Mouse (Mus musculus): Measurements from ENCODE around the gene Dpm3. TPM values are rescaled to one million over a fixed set of nuclear protein-coding genes. Genes with fewer than 3 reads are reported as not detected.

The Dpm3 gene
- polyA plus RNA-seq, 1 experiment, result 156 TPM

DNA sequence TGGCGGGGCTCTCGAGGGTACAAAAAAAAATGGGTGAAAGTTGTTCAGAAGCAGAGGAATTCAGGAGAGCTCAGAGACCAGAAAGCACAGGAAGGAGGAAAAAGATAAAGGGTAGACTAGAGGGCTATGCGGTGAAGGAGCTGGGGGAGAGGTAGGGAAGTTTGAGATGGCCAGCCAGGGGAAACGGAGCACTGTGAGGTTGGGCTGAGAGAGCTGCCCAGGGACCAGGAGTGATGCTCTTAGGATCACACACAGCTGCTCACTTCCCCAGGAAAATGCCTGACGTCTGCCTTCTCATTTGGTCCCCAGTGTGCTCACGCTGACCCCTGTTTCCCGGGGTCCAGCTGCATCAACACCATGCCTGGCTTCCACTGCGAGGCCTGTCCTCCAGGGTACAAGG is 39.6 kb upstream of the Dpm3 start:
- Histone ChIP-seq H3K27ac (ENCODE audit: insufficient read depth, low read length) (no peak overlapping the region), H3K4me1 (ENCODE audit: control insufficient read depth, insufficient read depth, low read length) (peaks cover 1% of the 10 kb centered on the region; the same call in 1 of the 2 replicates), H3K4me3 (ENCODE audit: insufficient read depth, low read length) (no peak overlapping the region)
- TF ChIP-seq POLR2A (IDR thresholded peaks at IDR 0.05; ENCODE audit: extremely low read depth, insufficient read depth, low read length), result no peak
- no peak for TF ChIP-seq CTCF (IDR thresholded peaks at IDR 0.05; ENCODE audit: extremely low read depth, insufficient read depth, low read length)

DNA sequence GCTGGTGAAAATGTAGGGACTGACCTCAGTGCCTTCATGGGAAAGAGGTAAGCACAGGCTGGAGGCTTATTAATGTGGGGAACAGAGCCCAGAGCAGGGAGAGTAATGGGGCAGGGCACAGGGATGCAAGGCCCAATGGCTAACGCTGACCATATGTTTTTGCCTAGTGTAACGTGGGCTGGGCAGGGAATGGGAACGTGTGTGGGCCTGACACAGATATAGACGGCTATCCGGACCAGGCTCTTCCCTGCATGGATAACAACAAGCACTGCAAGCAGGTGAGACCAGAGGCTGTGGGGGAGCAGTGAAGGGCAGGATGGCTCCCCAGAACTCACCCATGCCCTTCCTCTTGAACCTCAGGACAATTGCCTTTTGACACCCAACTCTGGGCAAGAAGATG is 38.0 kb upstream of the Dpm3 start:
- H3K4me1 ChIP-seq (ENCODE audit: control insufficient read depth, insufficient read depth, low read length), result peaks cover 1% of the 10 kb centered on the region; the same call in 1 of the 2 replicates
- 0 out of 2 replicates have a peak overlapping the region, but pooled peaks have one; percentile 27 for H3K27ac ChIP-seq (ENCODE audit: insufficient read depth, low read length)
- H3K4me3 ChIP-seq (ENCODE audit: insufficient read depth, low read length), result no peak overlapping the region
- TF ChIP-seq CTCF (IDR thresholded peaks at IDR 0.05; ENCODE audit: extremely low read depth, insufficient read depth, low read length) (no peak), POLR2A (IDR thresholded peaks at IDR 0.05; ENCODE audit: extremely low read depth, insufficient read depth, low read length) (no peak)

DNA sequence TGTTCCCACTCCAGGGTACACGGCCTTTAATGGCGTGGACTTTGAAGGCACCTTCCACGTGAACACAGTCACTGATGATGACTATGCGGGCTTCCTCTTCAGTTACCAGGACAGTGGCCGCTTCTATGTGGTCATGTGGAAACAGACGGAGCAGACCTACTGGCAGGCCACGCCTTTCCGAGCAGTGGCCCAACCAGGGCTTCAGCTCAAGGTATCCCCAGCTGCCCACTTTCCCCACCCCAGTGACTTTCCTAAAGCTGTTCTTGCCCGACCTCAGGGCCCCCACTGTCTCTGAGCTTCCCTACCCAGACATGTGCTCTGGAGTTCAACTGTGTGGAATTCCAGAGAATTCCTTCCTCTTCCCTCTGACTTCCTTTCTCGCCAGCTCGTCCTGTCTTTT is 34.4 kb upstream of the Dpm3 start:
- H3K27ac ChIP-seq (ENCODE audit: insufficient read depth, low read length), result peak overlapping the region; percentile 24; the same call in 1 of the 2 replicates
- no peak for TF ChIP-seq POLR2A (IDR thresholded peaks at IDR 0.05; ENCODE audit: extremely low read depth, insufficient read depth, low read length)
- no peak for TF ChIP-seq CTCF (IDR thresholded peaks at IDR 0.05; ENCODE audit: extremely low read depth, insufficient read depth, low read length)
- H3K4me3 ChIP-seq (ENCODE audit: insufficient read depth, low read length), result peak overlapping the region; percentile 16
- H3K4me1 ChIP-seq (ENCODE audit: control insufficient read depth, insufficient read depth, low read length), result peaks cover 1% of the 10 kb centered on the region; the same call in 1 of the 2 replicates

DNA sequence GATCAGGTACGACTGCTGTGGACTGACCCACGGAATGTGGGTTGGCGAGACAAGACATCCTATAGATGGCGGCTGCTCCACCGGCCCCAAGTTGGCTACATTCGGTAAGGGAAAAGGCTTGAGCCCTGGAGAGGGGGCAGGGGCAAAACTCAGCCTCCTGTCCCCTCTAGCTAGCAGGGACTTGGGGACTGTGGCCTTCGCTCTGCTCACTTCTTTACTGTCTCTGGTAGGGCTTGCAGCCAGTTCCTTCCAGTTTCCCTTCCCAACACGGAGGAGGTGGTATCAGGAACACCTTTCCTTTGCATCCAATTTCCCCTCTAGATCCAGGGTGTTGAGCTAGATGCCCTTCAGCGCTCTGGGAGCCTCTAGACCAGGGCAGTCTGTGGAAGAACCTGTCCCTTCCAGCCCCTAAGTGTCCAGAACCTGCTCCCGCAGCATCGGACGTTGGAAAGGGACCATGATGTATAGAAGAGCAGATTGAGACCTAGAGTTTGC is 33.8 kb upstream of the Dpm3 start:
- H3K27ac ChIP-seq (ENCODE audit: insufficient read depth, low read length), result peak overlapping the region; percentile 24; the same call in 1 of the 2 replicates
- H3K4me3 ChIP-seq (ENCODE audit: insufficient read depth, low read length), result peak overlapping the region; percentile 16
- H3K4me1 ChIP-seq (ENCODE audit: control insufficient read depth, insufficient read depth, low read length), result peaks cover 1% of the 10 kb centered on the region; the same call in 1 of the 2 replicates
- TF ChIP-seq POLR2A (IDR thresholded peaks at IDR 0.05; ENCODE audit: extremely low read depth, insufficient read depth, low read length) (no peak), CTCF (IDR thresholded peaks at IDR 0.05; ENCODE audit: extremely low read depth, insufficient read depth, low read length) (no peak)

DNA sequence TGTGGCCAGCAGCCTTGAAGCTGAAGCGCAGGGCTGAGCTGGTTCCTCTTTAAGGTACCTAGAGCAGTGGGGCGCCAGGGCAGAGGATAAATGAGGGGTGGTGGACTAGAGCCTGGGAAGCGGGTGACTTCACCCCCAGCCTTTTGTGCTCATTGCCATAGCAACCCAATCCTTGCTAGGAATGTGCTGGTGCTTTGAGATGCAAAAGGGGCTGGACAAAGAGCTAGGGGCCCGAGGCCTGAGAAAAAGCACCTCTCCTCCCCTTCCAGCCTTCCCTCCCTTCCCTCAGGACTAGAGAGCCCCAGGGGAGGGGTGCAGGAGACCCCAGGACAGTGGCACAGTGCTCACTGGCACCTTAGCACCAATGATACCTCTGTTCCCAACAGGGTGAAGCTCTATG is 33.2 kb upstream of the Dpm3 start:
- Histone ChIP-seq H3K4me1 (ENCODE audit: control insufficient read depth, insufficient read depth, low read length) (peaks cover 1% of the 10 kb centered on the region; the same call in 1 of the 2 replicates), H3K4me3 (ENCODE audit: insufficient read depth, low read length) (peak overlapping the region; percentile 16), H3K27ac (ENCODE audit: insufficient read depth, low read length) (peak overlapping the region; percentile 84)
- no peak for TF ChIP-seq CTCF (IDR thresholded peaks at IDR 0.05; ENCODE audit: extremely low read depth, insufficient read depth, low read length)
- TF ChIP-seq POLR2A (IDR thresholded peaks at IDR 0.05; ENCODE audit: extremely low read depth, insufficient read depth, low read length), result 0 out of 2 replicates have a peak, but pooled peaks have one; percentile 27

DNA sequence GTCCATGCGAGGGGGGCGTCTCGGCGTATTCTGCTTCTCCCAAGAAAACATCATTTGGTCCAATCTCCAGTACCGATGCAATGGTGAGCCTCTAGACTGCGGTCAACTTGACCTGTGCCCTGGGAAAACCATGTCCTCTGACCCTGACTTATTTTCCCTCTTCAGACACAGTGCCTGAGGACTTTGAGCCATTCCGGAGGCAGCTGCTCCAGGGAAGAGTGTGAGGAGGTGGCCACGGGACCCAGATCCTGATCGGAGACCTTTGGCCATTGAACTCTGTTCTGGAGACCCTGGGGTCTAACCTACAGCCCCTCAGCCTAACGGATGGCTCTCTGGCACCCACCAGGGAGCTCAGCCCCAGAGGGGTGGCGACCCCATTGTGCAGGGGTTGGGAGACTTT is 32.8 kb upstream of the Dpm3 start:
- Histone ChIP-seq H3K4me1 (ENCODE audit: control insufficient read depth, insufficient read depth, low read length) (peaks cover 1% of the 10 kb centered on the region; the same call in 1 of the 2 replicates), H3K27ac (ENCODE audit: insufficient read depth, low read length) (peak overlapping the region; percentile 84), H3K4me3 (ENCODE audit: insufficient read depth, low read length) (peak overlapping the region; percentile 16)
- no peak for TF ChIP-seq POLR2A (IDR thresholded peaks at IDR 0.05; ENCODE audit: extremely low read depth, insufficient read depth, low read length)
- TF ChIP-seq CTCF (IDR thresholded peaks at IDR 0.05; ENCODE audit: extremely low read depth, insufficient read depth, low read length), result no peak

DNA sequence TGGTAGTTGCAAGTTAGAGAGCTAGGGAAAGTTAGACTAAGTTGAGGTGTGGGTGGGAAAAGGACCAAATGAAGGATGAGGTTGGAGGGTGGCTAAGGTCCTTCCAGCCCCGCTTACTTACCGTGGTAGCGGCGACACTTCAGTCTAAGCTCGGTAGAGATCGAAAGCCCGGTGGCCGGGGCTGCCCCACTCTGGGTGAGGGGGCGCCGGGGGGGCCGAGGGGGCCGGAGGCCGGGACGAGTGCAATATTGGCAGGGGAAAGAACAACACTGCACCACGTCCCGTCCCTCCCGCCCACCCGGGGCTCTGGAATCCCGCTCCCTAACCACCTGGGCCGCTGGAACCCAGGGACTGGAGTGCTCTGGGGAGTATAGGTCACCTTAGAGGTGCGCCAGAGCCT is 32.3 kb upstream of the Dpm3 start, which contains the start of gene Mtx1:
TSS of gene Mtx1 (minus strand) at position 189 of the 400 bp plus-strand sequence.
- TF ChIP-seq POLR2A (IDR thresholded peaks at IDR 0.05; ENCODE audit: extremely low read depth, insufficient read depth, low read length) (no peak), CTCF (IDR thresholded peaks at IDR 0.05; ENCODE audit: extremely low read depth, insufficient read depth, low read length) (no peak)
- Histone ChIP-seq H3K4me3 (ENCODE audit: insufficient read depth, low read length) (peak within 1 kb of the TSS; percentile 16), H3K27ac (ENCODE audit: insufficient read depth, low read length) (peak within 1 kb of the TSS; percentile 84), H3K4me1 (ENCODE audit: control insufficient read depth, insufficient read depth, low read length) (peaks cover 1% of the 10 kb centered on the region; the same call in 1 of the 2 replicates)

DNA sequence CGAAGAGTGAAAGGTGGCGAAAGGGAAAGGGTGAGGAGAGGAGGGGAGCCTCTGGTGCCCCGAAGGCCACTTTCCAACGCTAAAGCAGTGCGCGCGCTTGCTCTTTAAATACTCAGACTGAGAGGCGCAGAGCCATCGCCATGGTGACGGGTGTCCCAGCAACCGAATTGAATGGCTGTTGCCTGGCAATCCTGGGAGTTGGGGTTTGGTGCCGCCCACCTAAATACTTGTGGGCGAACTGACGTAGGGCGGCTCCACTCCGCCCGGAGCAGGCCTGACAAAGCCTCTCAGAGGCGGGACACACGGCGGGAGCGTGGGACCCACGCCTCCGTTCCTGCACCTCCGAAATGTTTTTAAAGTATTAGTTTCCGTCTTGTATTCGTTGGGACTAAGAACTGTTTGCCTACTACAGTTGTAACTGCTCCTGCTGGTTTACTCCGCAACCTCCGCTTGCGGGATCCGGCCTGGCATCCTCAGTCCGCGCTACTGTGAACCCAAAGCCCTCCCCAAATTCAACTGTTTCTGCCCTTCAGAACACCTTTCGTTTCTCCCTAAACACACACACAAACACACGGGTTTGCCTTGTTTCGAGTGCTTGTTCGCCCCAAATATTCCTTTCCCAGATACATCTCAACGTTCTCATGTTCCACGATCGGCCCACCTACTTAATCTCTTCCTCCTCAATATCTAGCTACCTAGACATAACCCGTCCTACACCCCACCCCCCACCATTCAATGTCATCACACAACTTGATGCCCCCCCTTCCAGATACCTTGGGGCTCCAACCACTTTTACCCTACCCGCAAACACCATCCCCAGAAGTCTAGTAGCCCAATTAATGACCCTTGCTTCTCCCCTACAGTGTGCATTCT is 31.6 kb upstream of the Dpm3 start:
- peaks cover 1% of the 10 kb centered on the region; the same call in 1 of the 2 replicates for H3K4me1 ChIP-seq (ENCODE audit: control insufficient read depth, insufficient read depth, low read length)
- peak; percentile 80 for TF ChIP-seq POLR2A (IDR thresholded peaks at IDR 0.05; ENCODE audit: extremely low read depth, insufficient read depth, low read length)
- TF ChIP-seq CTCF (IDR thresholded peaks at IDR 0.05; ENCODE audit: extremely low read depth, insufficient read depth, low read length), result no peak
- H3K27ac ChIP-seq (ENCODE audit: insufficient read depth, low read length), result peak overlapping the region; percentile 11; the same call in 1 of the 2 replicates
- H3K4me3 ChIP-seq (ENCODE audit: insufficient read depth, low read length), result peak overlapping the region; percentile 16

DNA sequence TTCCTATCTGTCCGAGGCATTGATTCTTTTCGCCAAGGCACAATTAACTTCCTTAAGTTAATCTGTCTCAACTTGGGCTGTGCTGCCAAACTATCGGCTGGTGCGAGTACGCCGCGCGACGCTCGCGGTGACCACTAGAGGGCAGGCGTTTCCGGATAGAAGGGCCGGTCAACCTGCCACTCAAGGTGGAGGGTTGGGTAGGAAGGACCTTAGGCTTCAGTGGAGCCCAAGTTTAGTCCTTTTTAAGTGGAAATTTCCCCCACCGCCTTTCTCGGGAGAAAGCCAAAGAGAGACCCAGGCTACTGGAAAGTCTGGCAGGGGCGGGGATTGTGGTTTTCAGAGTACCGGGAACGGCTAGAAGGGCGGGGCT is 31.0 kb upstream of the Dpm3 start:
- peak; percentile 81 for TF ChIP-seq CTCF (IDR thresholded peaks at IDR 0.05; ENCODE audit: extremely low read depth, insufficient read depth, low read length)
- TF ChIP-seq POLR2A (IDR thresholded peaks at IDR 0.05; ENCODE audit: extremely low read depth, insufficient read depth, low read length), result no peak
- Histone ChIP-seq H3K4me1 (ENCODE audit: control insufficient read depth, insufficient read depth, low read length) (peaks cover 1% of the 10 kb centered on the region; the same call in 1 of the 2 replicates), H3K27ac (ENCODE audit: insufficient read depth, low read length) (no peak overlapping the region), H3K4me3 (ENCODE audit: insufficient read depth, low read length) (peak overlapping the region; percentile 13)
